Mouse (Mus musculus) liver, embryonic 16.5 days (tissue): ENCODE measurements around the gene Gm4969. TPM values are rescaled to one million over a fixed set of nuclear protein-coding genes. Genes with fewer than 3 reads are reported as not detected.
"Not testable (repeated sequence)": the region's sequence is repeated elsewhere in the genome, so short reads cannot be mapped to it uniquely, and the experiment has no call there.

Source experiments
- ATAC-seq: fragments of 200-750 bp; cut with Nextera tagmentation; 2 replicates; pipeline ENCODE4 v1.8.0; 2017; ENCODE audit warnings: low read depth, mild to moderate bottlenecking, moderate number of reproducible peaks, moderate library complexity
- H3K27ac ChIP-seq: fragments of 300-500 bp; sonication (generic); 2 replicates; pipeline ENCODE4 v1.5.1; 2014; ENCODE audit warnings: mild to moderate bottlenecking, low read length
- H3K27me3 ChIP-seq: fragments of 300-500 bp; sonication (generic); 2 replicates; pipeline ENCODE4 v1.6.1; 2014; ENCODE audit warnings: low read depth, low read length, mixed read lengths; ENCODE audit not compliant: control insufficient read depth, insufficient read depth
- H3K36me3 ChIP-seq: fragments of 300-500 bp; sonication (generic); 2 replicates; pipeline ENCODE4 v1.6.1; 2014; ENCODE audit warnings: mild to moderate bottlenecking; ENCODE audit not compliant: control insufficient read depth, insufficient read depth
- H3K4me1 ChIP-seq: fragments of 300-500 bp; sonication (generic); 2 replicates; pipeline ENCODE4 v1.6.1; 2014; ENCODE audit warnings: low read depth, low read length, mixed read lengths; ENCODE audit not compliant: control insufficient read depth
- H3K4me2 ChIP-seq: fragments of 300-500 bp; sonication (generic); 2 replicates; pipeline ENCODE4 v1.6.1; 2014; ENCODE audit warnings: low read depth, low read length, mixed read lengths
- H3K4me3 ChIP-seq: fragments of 300-500 bp; sonication (generic); 2 replicates; pipeline ENCODE4 v1.5.1; 2014; ENCODE audit warnings: low read depth, mild to moderate bottlenecking, low read length
- H3K9ac ChIP-seq: fragments of 300-500 bp; sonication (generic); 2 replicates; pipeline ENCODE4 v1.6.1; 2014; ENCODE audit warnings: low read depth, low read length
- H3K9me3 ChIP-seq: fragments of 300-500 bp; sonication (generic); replicated peaks from 2 replicates; pipeline ENCODE4 v1.6.1; 2016; ENCODE audit warnings: low read length; ENCODE audit not compliant: control insufficient read depth
- WGBS: fragments of 180-500 bp; shearing (Covaris S2); extraction: QIAGEN DNeasy Blood & Tissue Kit; methylation state at CpG from one replicate; pipeline ENCODE4 v1.1.7; 2014; ENCODE audit not compliant: insufficient replicate concordance; 5-methylcytosine and 5-hydroxymethylcytosine counted together
- polyA plus RNA-seq: library from polyadenylated mRNA; unstranded; fragments of >200 nt; fragmentation: Nextera tagmentation; extraction: Ambion mirVana; gene quantifications from 2 replicates; pipeline ENCODE4 v1.2.1, GENCODE M21; 2015

The Gm4969 gene
- polyA plus RNA-seq, 1 experiment from 2014 or later = 0.11 TPM

DNA sequence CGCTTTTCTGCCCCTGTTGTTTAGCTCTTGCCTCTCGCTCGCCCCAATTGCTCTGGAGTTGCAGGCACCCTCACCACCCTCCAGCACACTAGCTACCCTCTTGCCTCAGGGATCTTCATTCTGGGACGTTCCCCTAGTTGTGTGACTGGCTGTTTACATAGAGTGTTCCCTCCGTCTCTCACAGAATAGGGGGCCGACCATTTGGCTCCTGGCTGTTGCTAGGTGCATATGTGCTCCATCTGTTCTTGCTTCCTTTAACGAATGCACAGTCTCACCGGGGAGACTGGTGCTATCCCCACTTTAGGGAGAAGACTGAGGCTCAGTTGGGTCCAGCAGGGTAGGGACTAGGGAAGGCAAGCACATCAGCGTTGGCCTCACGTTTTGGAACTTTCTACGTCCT lies 40.4 kb upstream of the Gm4969 start:
- no peak for ATAC-seq
- no peak overlapping the region for H3K4me2 ChIP-seq
- H3K27me3 ChIP-seq = peaks cover 21% of the 10 kb centered on the region
- H3K36me3 ChIP-seq = peaks cover 3% of the 10 kb centered on the region; the same call in 1 of the 2 replicates
- 55% methylated on average over 11 of the region's 11 CpGs for WGBS
- H3K9ac ChIP-seq = no peak overlapping the region
- H3K4me3 ChIP-seq = no peak overlapping the region
- peaks cover 15% of the 10 kb centered on the region for H3K4me1 ChIP-seq
- no peaks in the 10 kb centered on the region for H3K9me3 ChIP-seq
- H3K27ac ChIP-seq = no peak overlapping the region

DNA sequence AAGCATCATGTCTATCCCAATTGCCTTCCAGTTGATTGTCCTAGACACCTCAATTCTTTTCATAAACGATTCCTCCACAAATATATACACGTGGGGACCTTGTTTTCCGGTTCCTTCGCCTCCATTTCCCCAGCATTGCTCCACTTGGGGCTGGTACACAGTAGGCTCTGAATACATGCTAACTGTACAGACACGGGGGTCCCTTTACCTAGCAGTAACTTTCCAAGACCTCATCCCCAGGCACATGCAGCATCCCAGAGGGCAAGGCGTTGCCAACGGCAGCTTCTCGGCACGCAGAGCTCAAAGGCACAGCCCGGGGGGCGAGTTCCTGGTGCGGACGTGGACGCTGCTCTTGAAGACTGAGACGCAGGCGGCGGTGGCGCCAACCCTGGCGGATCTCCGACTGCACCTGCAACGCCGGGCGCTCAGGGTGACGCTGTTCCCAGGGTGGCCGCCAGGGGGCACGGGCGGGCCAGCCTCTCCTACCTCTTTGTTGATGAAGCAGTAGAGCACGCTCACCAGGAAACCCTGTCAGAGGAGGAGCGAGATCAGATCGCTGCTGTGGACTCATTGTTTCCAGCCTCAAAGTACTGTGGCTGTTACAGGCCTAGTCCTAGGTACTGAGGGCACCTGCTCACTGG lies 39.1 kb upstream of the Gm4969 start:
- 4% methylated on average over 30 of the region's 30 CpGs for WGBS
- no peaks in the 10 kb centered on the region for H3K9me3 ChIP-seq
- H3K36me3 ChIP-seq = peaks cover 6% of the 10 kb centered on the region; the same call in 1 of the 2 replicates
- peaks cover 16% of the 10 kb centered on the region for H3K27me3 ChIP-seq
- H3K4me3 ChIP-seq = no peak overlapping the region
- no peak overlapping the region; the same call in 1 of the 2 replicates for H3K9ac ChIP-seq
- peak; percentile 67 for ATAC-seq
- H3K27ac ChIP-seq = no peak overlapping the region
- H3K4me1 ChIP-seq = peaks cover 15% of the 10 kb centered on the region
- H3K4me2 ChIP-seq = peak overlapping the region; percentile 19; the same call in 1 of the 2 replicates

DNA sequence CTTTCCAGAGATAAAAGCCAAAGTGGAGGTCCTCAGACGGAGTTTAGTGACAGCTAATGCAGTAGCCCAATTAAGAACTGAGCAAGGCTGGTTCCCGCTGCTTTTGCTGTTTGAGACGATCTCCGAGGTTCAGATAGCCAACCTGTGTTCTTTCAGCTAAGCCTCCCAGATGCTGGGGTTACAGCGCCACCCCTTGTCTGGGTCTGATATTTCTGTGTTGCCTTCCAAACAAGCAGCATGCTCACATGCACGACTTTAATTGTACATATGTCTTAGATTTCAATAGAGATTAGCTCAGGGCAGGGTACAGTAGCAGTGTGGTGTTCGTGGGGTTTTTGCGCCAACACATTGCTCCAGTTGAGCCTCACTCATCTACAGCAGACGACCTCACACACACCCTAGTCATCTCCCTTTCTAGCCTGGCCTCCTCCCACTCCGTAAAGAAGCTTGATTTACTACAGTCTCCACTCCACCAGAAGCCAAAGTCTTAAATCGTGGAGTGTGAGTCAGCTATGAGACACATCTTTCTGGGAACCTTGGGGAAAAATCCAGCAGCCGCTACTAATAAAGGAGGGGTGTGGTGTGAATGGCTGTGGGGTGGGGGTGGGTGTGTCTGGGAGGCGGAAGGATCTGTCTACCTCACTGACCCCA lies 37.8 kb upstream of the Gm4969 start:
- 51% methylated on average over 13 of the region's 13 CpGs for WGBS
- peaks cover 16% of the 10 kb centered on the region for H3K27me3 ChIP-seq
- no peak overlapping the region for H3K4me2 ChIP-seq
- H3K9ac ChIP-seq = no peak overlapping the region
- H3K27ac ChIP-seq = no peak overlapping the region
- peaks cover 6% of the 10 kb centered on the region; the same call in 1 of the 2 replicates for H3K36me3 ChIP-seq
- peaks cover 15% of the 10 kb centered on the region for H3K4me1 ChIP-seq
- no peak overlapping the region for H3K4me3 ChIP-seq
- no peaks in the 10 kb centered on the region for H3K9me3 ChIP-seq
- ATAC-seq = no peak

GRCm38 (mm10) chr7:19154796-19155195 lies 36.6 kb upstream of the Gm4969 start:
- Histone ChIP-seq H3K27ac (no peak overlapping the region), H3K4me3 (no peak overlapping the region), H3K4me2 (no peak overlapping the region), H3K9me3 (no peaks in the 10 kb centered on the region), H3K9ac (no peak overlapping the region), H3K4me1 (peaks cover 11% of the 10 kb centered on the region), H3K36me3 (peaks cover 6% of the 10 kb centered on the region; the same call in 1 of the 2 replicates), H3K27me3 (peaks cover 8% of the 10 kb centered on the region)
- WGBS = 79% methylated on average over 8 of the region's 8 CpGs
- ATAC-seq = no peak

GRCm38 (mm10) chr7:19151121-19151520 lies 33.0 kb upstream of the Gm4969 start:
- ATAC-seq, H3K9me3 ChIP-seq, H3K27ac ChIP-seq, H3K4me3 ChIP-seq, H3K27me3 ChIP-seq, H3K4me2 ChIP-seq, H3K36me3 ChIP-seq: not testable (repeated sequence)
- peaks cover 16% of the 10 kb centered on the region for H3K4me1 ChIP-seq
- WGBS = 81% methylated on average over 10 of the region's 10 CpGs
- H3K9ac ChIP-seq = peak overlapping the region; percentile 67; the same call in 1 of the 2 replicates

- ATAC-seq = peak; percentile 86
- Histone ChIP-seq H3K4me1 (peaks cover 16% of the 10 kb centered on the region), H3K9ac (peak within 1 kb of the TSS; percentile 67), H3K4me3 (peak within 1 kb of the TSS; percentile 69), H3K4me2 (peak within 1 kb of the TSS; percentile 97), H3K36me3 (peaks cover 6% of the 10 kb centered on the region; the same call in 1 of the 2 replicates), H3K9me3 (no peaks in the 10 kb centered on the region), H3K27ac (peak within 1 kb of the TSS; percentile 85), H3K27me3 (no peaks in the 10 kb centered on the region)
- WGBS = under 1% methylated on average over 24 of the region's 24 CpGs
Measured at GRCm38 (mm10) chr7:19149626-19150025, 31.5 kb upstream of the Gm4969 start, which contains the start of gene Snrpd2. TSS of gene Snrpd2 (plus strand) at chr7:19149722.

DNA sequence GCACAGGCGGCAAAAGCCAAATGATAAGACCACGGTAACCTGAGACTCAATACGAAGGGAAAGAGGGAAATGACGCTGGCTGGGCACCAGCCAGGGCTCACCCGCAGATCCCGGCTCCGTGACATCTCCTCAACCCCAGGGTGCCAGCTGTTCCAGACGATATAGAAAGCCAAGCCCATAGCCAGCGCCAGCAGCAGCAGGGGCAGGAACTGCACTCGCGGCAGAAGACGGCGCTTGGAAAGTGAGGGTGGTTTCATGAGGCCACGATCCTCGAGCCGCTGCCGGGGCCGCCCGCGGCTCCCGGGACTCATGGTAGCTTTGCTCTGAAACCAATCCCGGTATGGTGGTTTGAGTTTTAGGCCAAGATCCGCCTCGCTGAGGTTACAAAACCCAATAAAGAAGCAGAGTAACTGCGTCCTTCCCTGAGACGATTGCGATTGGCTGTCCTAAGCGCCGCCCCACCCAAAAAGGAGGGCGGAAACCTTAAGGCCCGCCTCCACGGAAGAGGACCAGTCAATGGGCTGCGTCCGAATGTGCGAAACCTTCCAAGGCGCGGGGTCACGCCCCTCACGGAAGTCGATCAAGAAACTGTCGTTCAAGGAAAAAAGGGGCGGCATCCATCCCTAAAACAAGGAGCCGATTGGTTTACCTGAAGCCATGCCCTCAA lies 30.8 kb upstream of the Gm4969 start, which contains the start of gene Qpctl:
Qpctl (minus strand) TSS at position 417 of the 667 bp plus-strand sequence.
- peaks cover 16% of the 10 kb centered on the region for H3K4me1 ChIP-seq
- H3K4me2 ChIP-seq = peak within 1 kb of the TSS; percentile 97
- peaks cover 6% of the 10 kb centered on the region; the same call in 1 of the 2 replicates for H3K36me3 ChIP-seq
- peak within 1 kb of the TSS; percentile 69 for H3K4me3 ChIP-seq
- H3K9ac ChIP-seq = peak within 1 kb of the TSS; percentile 67
- H3K27me3 ChIP-seq = no peaks in the 10 kb centered on the region
- H3K9me3 ChIP-seq = no peaks in the 10 kb centered on the region
- peak within 1 kb of the TSS; percentile 85 for H3K27ac ChIP-seq
- under 1% methylated on average over 43 of the region's 43 CpGs for WGBS
- peak; percentile 96 for ATAC-seq

DNA sequence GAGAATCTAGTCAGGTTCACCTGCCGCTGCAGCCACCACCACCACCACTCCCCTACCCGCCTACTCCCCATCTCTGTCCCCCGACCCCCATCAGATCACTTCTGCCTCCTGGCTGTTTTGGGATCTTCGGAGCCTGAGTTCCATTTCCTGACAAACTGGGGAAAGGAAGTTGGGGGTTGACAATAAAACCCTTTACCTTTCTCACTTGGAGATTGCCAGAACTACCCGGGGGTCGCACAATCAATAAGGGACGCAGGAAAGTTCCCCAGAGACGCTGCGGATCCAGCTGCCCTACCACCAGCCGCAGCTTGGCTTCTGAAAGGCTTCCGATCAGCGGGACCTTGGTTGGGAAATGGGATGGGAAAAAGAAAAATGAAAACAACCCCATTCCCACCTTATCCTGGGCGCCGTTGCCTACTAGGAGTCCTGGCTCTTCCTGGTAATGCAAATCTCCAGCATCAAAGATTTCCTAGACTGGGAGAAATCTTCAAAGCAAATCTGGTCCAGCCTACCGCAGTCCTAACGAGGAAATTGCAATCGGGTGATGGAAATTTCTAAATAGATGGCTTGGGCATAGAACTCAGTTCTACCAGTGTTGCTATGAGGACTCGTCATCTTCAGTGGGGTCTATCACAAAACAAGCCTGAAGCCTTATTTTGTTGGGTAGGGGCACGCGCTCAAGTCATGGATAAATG lies 30.2 kb upstream of the Gm4969 start:
- no peak for ATAC-seq
- peak overlapping the region; percentile 65 for H3K9ac ChIP-seq
- peak overlapping the region; percentile 69 for H3K4me3 ChIP-seq
- peaks cover under 1% of the 10 kb centered on the region; the same call in 1 of the 2 replicates for H3K36me3 ChIP-seq
- no peaks in the 10 kb centered on the region for H3K27me3 ChIP-seq
- H3K4me2 ChIP-seq = peak overlapping the region; percentile 97
- peak overlapping the region; percentile 81 for H3K27ac ChIP-seq
- 8% methylated on average over 20 of the region's 20 CpGs for WGBS
- H3K4me1 ChIP-seq = peaks cover 16% of the 10 kb centered on the region
- no peaks in the 10 kb centered on the region for H3K9me3 ChIP-seq
